Mouse (Mus musculus) embryo, embryonic 11 days (tissue): Measurements from ENCODE around the gene Dynlt1a.
A peak's percentile ranks its signal among the peaks of the same experiment; 100 is the strongest.
"Not testable (repeated sequence)": the region's sequence is repeated elsewhere in the genome, so short reads cannot be mapped to it uniquely, and the experiment has no call there.

Experiments
- DNase-seq: peaks from one replicate; pipeline ENCODE4 v3.0.0-alpha.2; 2015

Gene Dynlt1a

DNA sequence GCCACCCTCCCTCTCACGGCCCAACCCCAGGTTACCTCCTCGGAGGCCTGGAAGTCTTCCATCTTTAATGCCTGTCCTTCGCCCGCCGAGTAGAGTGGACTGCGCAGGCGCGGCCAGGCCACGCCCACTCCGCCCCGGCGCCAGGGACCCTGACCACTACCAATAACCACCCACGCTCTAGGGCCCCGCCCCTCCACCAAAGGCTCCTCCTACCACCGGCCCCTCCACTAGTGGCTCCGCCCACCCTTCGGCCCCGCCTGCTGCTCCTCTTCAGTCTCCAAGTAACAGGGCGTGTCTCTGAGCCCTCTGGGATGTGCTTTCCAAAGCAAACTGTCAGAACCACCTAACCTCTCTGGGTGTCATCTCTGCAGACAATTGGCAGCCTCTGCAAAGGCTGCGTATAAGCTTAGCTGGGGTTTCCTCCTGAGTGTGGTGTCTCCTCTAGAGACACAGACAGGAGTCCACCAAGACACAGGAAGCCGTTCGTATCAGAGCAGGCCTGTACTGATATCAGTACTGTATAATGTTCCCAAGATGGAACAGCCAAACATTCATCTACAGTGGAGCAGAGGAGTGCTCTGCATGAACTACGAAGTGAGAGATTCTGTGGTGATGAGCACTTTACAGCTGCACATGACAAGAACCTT, at the start of gene Dynlt1a:
TSS of gene Dynlt1a (minus strand) at position 162 of the 647 bp plus-strand sequence.
- peak; percentile 89 for DNase-seq

DNA sequence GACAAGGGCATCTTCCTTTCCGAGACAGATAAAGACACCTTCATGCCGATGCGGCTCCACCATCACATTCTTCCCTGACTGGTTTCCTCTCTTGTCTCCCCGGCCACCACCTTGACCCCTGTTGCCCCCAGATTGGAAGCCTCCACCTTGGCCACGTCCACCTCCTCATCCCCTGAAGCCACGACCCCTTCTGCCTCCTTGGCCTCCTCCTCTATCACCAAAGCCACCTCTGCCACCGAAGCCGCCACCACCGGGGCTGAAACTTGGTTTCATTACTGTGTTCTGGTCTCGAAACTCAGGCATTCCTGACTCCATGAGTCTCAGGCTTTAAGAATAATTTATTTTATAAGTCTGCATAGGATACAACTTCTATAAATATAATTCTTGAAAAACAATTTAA, 38.0 kb upstream of the Dynlt1a start:
- not testable (repeated sequence) for DNase-seq

DNA sequence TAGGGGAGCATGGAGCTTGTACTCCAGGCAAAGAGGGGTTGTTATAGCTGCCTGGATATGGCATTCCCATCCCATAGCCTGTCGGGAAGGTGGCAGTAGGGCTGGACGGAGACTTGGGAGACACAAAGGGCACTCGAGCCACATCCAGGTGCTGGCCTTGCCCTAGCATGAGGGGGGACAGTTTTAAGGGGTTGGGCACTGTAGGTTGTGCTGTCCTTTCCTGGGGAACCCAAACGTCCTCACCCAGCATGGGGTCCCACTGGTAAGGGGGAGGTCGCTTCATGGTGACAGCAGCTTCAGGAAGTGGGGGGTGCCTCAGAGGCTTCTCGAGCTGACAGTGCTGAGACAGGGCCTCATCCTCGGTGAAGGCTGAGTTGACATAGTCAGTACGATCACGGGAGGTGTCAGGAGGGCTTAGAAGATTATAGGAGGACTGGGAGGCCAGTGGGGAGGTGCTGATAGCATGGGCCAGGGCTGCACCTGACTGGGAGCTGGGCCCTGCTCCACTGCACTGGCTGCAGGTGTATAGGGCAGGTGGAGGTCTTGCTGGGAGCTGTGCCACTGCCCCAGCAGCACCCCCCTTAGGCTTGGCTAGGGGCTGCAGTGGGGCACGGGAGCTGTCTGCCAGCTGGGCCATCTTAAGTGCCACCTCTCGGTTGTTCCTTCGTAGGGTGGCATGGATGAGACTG, 25.4 kb upstream of the Dynlt1a start:
- DNase-seq: not testable (repeated sequence)

DNA sequence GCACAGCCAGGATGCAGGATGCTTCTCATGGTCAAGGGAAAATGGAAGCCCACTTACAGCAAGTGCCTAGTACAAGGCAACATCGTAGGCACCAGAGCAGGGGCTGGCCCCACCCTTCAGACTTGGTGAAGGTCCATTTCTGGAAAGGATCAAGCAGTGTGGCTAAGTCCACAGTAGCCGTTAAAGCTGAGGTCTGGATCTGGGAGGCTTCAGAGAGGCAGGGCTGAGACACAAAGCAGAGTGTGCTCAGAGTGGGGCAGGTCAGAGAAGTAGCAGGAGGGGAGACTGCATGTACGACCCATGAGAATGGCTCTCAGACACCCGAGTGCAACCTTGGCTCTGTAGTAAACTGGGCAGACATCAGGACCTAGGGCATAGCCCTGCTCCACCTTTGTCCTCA, 11.7 kb upstream of the Dynlt1a start:
- not testable (repeated sequence) for DNase-seq

DNA sequence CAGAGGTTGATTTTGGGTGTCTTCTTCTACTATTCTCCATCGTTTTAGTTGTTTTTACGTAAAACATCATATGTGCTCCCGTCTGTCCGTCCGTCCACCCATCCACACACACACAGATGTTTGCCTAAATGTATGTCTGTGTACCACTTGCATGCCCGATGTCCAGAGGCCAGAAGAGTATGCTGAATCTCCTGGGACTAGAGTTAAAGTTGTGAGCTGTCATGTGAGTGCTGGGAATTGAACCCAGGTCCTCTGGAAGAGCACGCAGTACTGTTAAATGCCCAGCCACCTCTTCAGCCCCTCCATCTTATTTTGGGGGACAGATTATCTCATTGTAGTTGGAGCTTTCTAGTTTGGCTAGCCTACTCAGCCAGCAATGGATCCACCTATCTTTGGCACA, 10.3 kb upstream of the Dynlt1a start:
- not testable (repeated sequence) for DNase-seq

DNA sequence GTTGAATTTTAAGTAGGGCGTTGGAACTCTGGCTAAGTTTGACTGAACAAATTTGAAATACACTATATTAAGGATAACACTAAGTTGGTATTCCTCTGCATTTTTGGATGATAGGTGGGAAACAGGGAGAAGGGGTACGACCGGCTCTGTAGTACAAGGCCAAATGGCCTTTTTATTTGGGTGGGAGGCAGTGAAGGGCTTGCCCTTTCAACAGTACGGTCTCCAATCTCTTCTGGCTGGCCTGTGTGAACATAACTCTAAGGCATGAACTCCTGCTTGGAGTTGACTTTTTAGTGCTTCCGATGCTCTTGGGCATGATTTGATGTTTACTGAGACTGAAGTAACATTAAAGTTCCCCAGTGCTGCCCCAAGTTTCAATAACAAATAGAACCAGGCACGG, 8.2 kb upstream of the Dynlt1a start:
- not testable (repeated sequence) for DNase-seq

DNA sequence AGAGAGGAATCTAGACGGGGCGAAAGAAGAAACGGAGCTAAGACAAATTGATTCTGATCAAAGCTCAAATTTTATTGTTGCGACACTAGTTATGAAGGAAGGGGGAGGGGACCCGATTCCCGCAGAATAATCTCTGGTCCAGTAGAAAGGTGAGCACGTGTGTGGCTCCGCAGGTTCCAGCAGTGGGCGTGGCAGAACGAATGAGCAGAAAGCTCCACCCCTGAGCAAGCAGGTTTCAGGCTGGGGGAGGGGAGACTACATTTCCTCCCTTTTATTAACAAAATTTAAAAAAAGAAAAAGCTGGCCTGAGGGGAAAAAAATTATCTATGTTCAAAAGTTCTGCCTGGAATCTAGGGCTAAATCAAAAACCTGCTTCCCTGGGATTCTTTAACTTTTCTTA, 7.7 kb upstream of the Dynlt1a start:
- DNase-seq: not testable (repeated sequence)

DNA sequence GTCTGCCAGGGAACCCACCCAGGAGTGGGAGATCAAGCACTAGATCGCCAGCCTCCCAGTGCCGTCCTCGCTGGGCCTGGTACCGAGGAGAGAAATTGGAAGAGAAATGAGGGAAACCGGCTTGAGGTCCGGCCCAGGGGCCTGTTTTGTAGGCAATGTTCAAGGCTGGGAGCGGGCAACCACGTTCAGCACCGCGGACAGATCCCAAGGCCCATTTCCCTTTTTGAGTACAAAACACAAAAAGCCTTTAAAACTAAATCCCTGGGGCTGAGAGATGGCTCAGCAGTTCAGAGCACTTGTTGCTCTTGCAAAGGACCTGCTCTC, 4.4 kb upstream of the Dynlt1a start:
- DNase-seq: not testable (repeated sequence)

DNA sequence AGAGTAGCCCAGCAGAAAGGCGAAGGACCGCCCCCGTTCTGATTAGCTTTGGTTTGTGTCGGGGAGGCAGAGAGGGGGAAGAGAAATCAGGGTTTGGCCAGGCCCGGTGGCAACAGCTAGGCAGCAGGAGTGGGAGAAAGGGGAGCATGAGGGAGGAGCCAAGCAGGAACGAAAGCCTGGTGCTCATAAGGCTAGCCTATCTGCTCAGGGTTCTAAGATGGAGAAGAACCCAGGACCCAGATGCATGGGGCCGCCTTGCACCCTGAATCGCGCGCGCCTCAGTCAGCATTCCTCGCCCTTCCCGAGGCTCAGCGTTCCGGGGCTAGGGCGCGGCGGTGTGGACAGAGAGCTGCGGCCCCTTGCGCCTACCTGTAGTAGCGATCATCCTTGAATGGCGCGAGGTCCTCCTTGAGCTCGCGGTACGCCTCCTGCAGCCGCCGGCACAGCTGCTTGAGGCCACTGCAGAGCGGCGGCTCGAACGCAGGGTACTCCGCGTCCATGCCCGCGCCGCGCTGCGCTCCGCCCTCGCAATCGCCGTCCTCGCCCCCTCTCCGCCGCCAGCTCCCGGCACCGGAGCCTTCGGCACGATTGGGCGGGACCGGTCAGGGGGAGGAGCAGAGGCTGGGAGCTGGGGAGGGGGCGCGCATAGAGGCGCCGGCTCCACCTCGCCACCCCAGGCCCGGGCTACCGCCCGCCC, 3.9 kb upstream of the Dynlt1a start:
- DNase-seq: not testable (repeated sequence)

DNA sequence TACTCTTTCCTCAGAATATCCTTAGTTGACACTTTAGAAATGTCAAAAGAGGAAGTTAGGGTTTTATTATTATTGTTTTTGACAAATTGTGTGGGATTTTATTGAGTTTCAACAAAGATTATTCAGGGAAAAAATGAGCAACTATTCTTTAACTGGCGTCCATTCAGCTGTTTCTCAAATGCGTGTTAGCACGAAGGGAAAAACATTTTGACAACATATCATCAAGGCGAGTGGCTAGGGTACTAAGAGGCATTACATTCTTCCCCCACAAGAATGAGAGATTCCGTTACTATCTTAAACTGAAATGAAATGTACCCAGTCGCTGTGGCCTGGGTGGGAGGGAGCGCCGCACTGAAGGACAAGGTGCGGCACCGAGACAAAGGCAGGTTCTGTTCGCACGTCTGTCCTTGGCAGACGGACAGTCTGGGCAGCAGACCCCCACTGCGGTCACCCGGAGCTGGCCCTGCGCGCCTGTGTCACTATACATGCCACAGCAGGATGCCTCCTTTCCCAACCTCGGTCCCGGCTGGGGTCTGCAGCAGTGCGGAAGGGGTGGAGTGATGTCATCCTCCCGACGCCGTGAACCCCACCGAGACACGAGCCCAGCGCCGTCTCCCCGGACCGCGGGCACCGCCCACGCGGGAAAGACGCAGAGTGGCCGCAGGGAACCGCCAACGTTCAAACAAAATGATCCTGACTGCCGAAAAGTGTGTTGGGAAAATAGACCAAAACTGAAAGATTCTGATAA, 747 bp downstream of the Dynlt1a start:
- DNase-seq: peak; percentile 37

DNA sequence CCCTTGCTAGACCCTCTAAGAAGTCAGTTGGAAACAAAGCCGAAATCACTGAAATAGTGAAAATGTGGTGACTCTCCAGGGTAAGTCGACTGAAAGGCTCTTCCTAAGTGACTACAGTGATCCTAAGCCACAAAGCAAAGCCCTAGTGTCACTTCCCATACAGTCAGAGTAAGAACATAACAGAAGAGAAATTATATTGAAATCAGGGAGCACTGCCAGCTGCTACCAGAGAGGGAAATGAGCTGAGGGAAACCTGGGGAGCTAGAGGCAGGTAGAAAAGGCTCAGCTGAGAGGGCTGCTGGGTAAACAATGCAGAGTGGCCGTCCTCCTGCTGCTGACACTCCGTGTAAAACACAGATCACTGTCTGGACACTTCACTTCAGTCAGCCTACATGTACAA, 1.6 kb downstream of the Dynlt1a start:
- not testable (repeated sequence) for DNase-seq

DNA sequence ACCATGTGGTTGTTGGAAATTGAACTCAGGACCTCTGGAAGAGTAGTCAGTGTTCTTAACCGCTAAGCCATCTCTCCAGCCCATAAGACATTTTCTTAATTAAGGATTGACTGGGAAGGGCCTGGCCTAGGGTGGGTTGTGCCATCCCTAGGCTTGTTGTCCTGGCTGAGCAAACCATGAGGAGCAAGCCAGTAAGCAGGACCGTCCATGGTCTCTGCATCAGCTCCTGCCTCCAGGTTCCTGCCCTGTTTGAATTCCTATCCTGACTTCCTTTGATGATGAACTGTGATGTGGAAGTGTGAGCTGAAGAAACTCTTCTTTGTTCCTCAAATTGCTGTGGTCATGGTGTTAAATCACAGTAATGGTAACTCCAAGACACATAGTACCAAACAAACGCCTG, 2.8 kb downstream of the Dynlt1a start:
- not testable (repeated sequence) for DNase-seq

DNA sequence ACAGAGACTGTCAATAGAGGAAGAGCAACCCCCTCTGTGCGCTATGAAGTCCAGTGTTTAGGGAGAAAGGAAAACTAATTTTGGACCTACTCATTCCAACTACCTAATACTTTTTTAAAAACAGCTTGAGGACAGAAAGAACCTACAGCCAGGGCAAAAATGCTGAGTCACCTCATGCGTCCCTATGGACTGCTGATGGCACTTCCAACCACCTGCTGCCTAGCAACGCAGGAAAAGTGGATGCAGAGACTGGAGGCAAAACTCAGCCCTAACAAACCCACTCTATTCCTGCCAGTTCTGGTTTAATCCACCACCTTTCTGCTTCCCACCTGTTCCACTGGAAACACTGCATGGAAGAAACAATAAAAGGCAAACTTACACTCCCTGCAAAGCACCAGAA, 4.5 kb downstream of the Dynlt1a start:
- not testable (repeated sequence) for DNase-seq

DNA sequence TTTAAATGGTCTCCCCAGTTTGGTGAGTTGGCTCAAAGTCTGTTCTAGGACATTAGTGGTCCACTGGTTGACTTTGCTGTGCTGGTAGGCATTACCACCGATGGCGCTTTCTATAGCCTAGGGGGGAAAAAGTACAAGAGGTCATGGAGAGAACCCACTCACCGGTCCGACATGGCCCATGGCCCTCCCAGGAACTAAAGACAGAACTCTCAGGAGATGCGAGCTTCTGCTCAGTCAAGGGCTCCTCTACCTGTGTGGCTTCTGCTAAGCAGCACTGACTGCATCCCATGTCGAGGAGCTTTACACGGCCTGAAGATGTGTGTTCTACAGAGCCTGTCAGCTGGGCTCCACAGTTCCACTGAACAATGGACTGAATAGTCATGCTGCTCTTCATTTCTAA, 5.6 kb downstream of the Dynlt1a start:
- not testable (repeated sequence) for DNase-seq

DNA sequence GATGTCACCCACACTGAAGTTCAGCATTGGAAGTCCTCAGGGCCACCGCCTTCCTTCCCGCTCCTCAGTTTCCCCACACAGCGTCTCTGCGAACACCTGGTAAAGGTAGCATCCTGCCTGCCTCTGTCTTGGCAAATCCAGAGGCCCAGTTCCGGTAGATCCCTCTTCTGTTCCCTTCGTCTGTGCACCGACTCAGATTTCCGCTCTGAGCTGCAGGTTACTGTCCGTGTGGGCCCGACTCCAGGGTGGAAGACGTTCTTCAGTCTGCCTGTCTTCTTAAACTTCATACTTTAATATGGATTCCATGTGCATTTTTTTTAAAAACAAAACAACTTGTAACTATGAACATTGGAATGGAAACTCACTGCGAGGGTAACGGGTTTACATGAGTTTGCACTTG, 10.8 kb downstream of the Dynlt1a start:
- DNase-seq: not testable (repeated sequence)

DNA sequence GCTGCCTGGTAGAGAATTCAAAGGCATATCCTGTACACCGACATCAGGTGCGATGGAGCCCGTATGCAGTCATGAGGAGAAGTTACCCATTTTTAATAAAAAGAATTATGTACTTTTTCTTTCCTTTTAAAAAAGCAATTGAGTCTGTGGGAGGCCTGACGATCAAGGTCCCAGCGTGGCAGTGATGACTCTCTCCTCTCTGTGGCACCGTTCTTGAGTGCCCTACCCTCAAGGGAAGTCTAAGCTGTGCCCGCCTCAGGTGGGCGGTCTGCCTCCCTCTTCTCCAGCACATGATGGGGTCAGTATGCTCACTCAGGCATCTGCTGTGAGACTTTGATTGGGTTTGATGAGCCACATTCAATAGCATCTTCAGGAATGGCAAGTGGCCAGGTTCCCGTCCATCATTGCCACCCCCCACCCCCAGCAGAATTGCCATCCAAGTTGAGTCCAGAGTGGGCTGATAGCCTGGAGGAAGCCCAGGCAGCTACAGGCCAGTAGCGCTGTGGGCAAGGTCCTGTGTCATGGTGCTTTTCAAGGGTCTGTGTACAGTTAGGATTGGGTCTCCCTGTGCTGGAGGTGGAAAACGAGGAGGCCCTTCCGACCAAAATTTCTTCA, 11.5 kb downstream of the Dynlt1a start:
- not testable (repeated sequence) for DNase-seq

DNA sequence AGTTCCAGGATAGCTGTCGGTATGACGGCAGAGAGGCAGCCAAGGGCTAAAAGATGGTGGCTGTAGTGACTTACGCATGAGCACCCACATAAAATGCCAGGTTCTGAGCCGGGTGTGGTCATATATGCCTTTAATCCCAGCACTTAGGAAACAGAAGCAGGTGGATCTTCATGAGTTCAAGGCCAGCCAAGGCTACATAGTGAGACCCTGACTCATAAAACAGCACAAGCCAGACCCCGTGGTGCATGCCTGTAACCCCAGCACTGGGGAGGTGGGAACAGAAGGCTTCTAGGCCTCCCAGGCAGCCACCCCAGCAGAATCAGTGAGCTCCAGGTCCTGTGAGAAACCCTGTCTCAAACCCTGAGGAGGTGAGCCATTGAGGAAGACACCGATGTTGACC, 12.4 kb downstream of the Dynlt1a start:
- DNase-seq: not testable (repeated sequence)

DNA sequence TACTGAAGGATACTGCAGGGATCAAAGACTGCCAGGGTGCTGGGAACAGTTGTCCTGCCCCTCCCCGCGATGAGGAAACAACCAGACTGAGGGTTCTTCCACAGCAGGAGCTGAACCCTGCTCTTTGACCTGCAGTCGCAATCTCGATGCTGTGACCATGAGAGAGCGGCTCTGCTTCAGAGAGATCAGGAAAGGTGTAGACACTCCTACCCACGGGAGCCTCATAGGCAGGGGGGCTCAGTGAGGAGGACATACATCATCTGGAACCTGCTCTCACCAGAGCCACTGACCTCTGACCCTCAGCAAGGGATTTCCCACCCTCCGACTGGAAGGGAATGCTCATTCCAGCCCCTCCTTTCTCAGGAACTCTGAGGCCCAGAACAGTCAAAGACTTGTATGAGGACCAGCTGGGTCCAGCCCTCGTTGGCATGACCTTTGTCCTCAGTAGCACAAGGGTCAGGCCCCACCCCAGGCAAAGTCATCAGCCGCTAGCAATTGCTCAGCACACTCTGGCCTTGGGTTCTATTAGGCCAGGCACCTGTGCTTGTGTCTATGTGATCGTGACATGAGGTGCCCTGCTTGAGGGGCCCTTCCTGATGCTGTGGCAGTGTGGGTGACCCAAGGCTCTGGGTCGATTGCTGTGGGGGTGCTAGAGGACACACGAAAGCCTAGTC, 17.0 kb downstream of the Dynlt1a start:
- DNase-seq: not testable (repeated sequence)

DNA sequence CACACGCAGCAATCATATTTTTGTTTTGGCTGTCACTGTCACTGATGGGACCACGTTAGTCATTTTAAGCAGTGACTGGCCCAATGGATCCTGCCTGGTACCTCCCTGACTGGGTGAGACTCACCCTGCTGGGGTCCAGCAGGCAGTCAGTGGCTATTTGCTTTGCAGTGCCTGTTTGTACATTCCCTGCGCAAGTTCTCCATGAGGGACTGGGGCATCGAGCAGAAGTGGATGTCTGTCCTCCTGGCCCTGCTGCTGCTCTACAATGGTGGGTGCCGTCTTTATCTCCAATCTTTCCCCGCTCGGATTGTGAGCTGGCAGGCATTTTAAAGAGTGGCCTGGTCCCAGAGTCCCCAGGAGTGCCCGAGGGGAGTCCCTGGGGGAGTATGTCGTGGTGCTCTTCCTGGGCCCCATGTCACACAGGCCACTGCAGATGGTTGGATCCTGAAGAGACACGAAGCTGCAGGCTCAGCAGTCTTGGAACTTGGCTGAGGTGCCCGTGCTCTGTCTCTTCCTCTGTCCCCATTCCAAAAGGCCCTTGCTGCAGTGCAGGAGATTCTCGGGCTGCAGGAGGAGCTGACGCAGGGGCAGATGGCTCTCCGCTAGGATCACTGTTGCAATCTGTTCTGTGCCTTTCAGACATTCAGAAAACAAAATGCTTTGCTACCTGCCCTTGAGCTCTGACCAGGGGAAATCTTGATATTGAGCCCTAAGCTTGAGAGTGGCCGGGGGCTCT, 20.1 kb downstream of the Dynlt1a start:
- not testable (repeated sequence) for DNase-seq

DNA sequence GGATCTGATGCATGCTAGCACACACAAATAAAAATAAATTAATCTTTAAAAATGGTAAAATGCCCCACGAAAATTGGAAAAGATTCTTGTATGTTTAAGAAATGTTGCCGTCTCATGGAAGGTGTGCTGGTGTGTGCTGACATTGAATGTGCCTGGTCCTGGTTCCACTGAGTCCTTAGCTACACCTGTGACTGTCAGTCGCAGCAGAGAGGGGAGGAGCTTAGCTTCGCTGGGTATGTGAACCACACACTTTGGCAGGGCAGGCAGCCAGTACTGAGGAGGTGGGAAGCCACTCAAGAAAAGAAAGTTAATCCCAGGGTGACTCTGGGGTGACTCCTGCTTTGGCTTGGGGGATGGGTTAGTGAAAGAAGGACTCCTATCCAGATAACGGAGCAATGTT, 23.4 kb downstream of the Dynlt1a start:
- not testable (repeated sequence) for DNase-seq

DNA sequence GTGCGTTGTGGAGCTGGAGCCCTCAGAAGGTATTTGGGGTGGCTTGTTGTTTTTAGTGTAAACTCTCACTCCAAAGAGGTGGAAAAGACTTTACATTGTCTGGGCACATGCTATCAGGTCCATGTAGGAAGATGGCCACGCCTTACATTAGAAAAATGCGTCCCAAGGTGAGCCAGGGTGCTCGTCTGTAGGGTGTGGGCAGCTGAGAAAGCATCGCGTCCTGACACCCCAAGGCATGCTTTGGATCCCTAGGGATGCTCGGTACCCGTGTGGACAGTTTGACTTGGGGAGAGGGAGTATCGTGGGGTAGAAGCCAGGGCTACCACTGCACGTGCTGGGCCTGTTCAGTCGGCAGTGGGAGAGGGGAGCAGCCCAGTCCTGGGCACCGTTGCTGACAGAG, 28.3 kb downstream of the Dynlt1a start:
- not testable (repeated sequence) for DNase-seq
